4 mouse cellular contexts compared by ENCODE assay signal in the genomic region with DNA sequence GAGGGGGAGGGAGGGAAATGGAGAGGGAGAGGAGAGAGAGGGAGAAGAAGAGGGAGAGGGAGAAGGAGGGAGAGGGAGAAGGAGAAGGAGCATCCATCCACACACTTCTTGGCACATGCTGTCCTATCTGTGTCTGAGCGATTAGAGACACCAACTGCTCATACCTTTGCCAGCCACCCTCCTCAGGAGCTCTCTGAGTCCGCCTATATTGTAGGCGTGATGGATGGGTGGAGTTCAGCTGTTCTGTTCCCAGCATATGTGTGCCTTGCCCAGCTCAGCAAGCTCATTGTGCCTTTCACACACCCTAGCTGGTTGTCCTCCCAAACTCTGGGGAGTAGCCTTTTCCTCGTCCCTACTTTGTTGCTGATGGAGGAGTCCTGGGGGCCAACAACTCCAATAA.
"Had no signal": no experiment of that assay in that cellular context is flagged by ENCODE, and none has a peak within 500 bp of the region (broad histone marks: within the 10 kb centered on the region; RNA-seq: fewer than 3 reads in every experiment).

No protein-coding gene starts in this region.

- DNase-seq: spleen, adult 18-20 months; thymus, postnatal 36 days had no signal

- ATAC-seq: intestine, embryonic 15.5 days; midbrain, embryonic 16.5 days had no signal
